Mouse (Mus musculus): ENCODE data around the gene Agpat2. TPM values are rescaled to one million over a fixed set of nuclear protein-coding genes. Genes with fewer than 3 reads are reported as not detected.

The Agpat2 gene
- total and polyA plus RNA-seq, 2 experiments from 2014 or later = 8.2 to 13.9 TPM

- DNase-seq (ENCODE audit: low spot score) (peak; percentile 64), ATAC-seq (peak; percentile 52)
- H3K4me1 ChIP-seq (ENCODE audit: insufficient read depth, low read length) = peaks cover 13% of the 10 kb centered on the region
- 6% methylated on average over 8 of the region's 8 CpGs for WGBS
- no peaks in the 10 kb centered on the region for H3K9me3 ChIP-seq (ENCODE audit: low read length)
- H3K4me3 ChIP-seq (ENCODE audit: low read length) = peak overlapping the region; percentile 80
- TF ChIP-seq CTCF (IDR thresholded peaks at IDR 0.05; ENCODE audit: low read depth) = peak; percentile 68
- H3K27ac ChIP-seq = peak overlapping the region; percentile 32; the same call in 1 of the 2 replicates
- H3K36me3 ChIP-seq (ENCODE audit: insufficient read depth, low read length) = peaks cover 35% of the 10 kb centered on the region
- peak overlapping the region; percentile 67 for H3K4me2 ChIP-seq (ENCODE audit: low read depth, low read length)
- H3K27me3 ChIP-seq (ENCODE audit: insufficient read depth, low read length) = no peaks in the 10 kb centered on the region
- H3K9ac ChIP-seq (replicated peaks; ENCODE audit: low read length) = peak overlapping the region; percentile 93
These were observed 34.9 kb upstream of the Agpat2 start for GRCm38 (mm10) chr2:26639083-26639482.

- Histone ChIP-seq H3K27ac (peak overlapping the region; percentile 32; the same call in 1 of the 2 replicates), H3K36me3 (ENCODE audit: insufficient read depth, low read length) (peaks cover 35% of the 10 kb centered on the region), H3K4me1 (ENCODE audit: insufficient read depth, low read length) (peaks cover 14% of the 10 kb centered on the region), H3K9ac (replicated peaks; ENCODE audit: low read length) (peak overlapping the region; percentile 93; the same call in 1 of the 2 replicates), H3K4me2 (ENCODE audit: low read depth, low read length) (peak overlapping the region; percentile 67), H3K27me3 (ENCODE audit: insufficient read depth, low read length) (no peaks in the 10 kb centered on the region), H3K9me3 (ENCODE audit: low read length) (no peaks in the 10 kb centered on the region), H3K4me3 (ENCODE audit: low read length) (peak overlapping the region; percentile 80)
- ATAC-seq = no peak
- WGBS = 77% methylated on average over 5 of the region's 5 CpGs
- no peak for TF ChIP-seq CTCF (IDR thresholded peaks at IDR 0.05; ENCODE audit: low read depth)
- no peak for DNase-seq (ENCODE audit: low spot score)
These were observed 34.4 kb upstream of the Agpat2 start for GRCm38 (mm10) chr2:26638572-26638971.

- Histone ChIP-seq H3K36me3 (ENCODE audit: insufficient read depth, low read length) (peaks cover 35% of the 10 kb centered on the region), H3K9me3 (ENCODE audit: low read length) (no peaks in the 10 kb centered on the region), H3K9ac (replicated peaks; ENCODE audit: low read length) (peak overlapping the region; percentile 93), H3K4me1 (ENCODE audit: insufficient read depth, low read length) (peaks cover 14% of the 10 kb centered on the region), H3K27me3 (ENCODE audit: insufficient read depth, low read length) (no peaks in the 10 kb centered on the region), H3K27ac (peak overlapping the region; percentile 32; the same call in 1 of the 2 replicates), H3K4me3 (ENCODE audit: low read length) (no peak overlapping the region), H3K4me2 (ENCODE audit: low read depth, low read length) (peak overlapping the region; percentile 67)
- 83% methylated on average over 5 of the region's 5 CpGs for WGBS
- ATAC-seq (no peak), DNase-seq (ENCODE audit: low spot score) (no peak)
- no peak for TF ChIP-seq CTCF (IDR thresholded peaks at IDR 0.05; ENCODE audit: low read depth)
These were observed 33.8 kb upstream of the Agpat2 start for GRCm38 (mm10) chr2:26638039-26638438.

GRCm38 (mm10) chr2:26637316-26637932 is 33.2 kb upstream of the Agpat2 start:
- Histone ChIP-seq H3K27ac (no peak overlapping the region), H3K9ac (replicated peaks; ENCODE audit: low read length) (no peak overlapping the region), H3K4me2 (ENCODE audit: low read depth, low read length) (no peak overlapping the region), H3K27me3 (ENCODE audit: insufficient read depth, low read length) (no peaks in the 10 kb centered on the region), H3K4me1 (ENCODE audit: insufficient read depth, low read length) (peaks cover 14% of the 10 kb centered on the region), H3K36me3 (ENCODE audit: insufficient read depth, low read length) (peaks cover 35% of the 10 kb centered on the region), H3K4me3 (ENCODE audit: low read length) (no peak overlapping the region), H3K9me3 (ENCODE audit: low read length) (no peaks in the 10 kb centered on the region)
- ATAC-seq (no peak), DNase-seq (ENCODE audit: low spot score) (no peak)
- WGBS = 75% methylated on average over 4 of the region's 4 CpGs
- TF ChIP-seq CTCF (IDR thresholded peaks at IDR 0.05; ENCODE audit: low read depth) = no peak

GRCm38 (mm10) chr2:26636325-26636635 is 32.1 kb upstream of the Agpat2 start:
- no peak for DNase-seq (ENCODE audit: low spot score)
- no peak overlapping the region for H3K9ac ChIP-seq (replicated peaks; ENCODE audit: low read length)
- H3K4me2 ChIP-seq (ENCODE audit: low read depth, low read length) = no peak overlapping the region
- H3K36me3 ChIP-seq (ENCODE audit: insufficient read depth, low read length) = peaks cover 35% of the 10 kb centered on the region
- peaks cover 14% of the 10 kb centered on the region for H3K4me1 ChIP-seq (ENCODE audit: insufficient read depth, low read length)
- no peak overlapping the region for H3K4me3 ChIP-seq (ENCODE audit: low read length)
- TF ChIP-seq CTCF (IDR thresholded peaks at IDR 0.05; ENCODE audit: low read depth) = no peak
- no peaks in the 10 kb centered on the region for H3K9me3 ChIP-seq (ENCODE audit: low read length)
- no peaks in the 10 kb centered on the region for H3K27me3 ChIP-seq (ENCODE audit: insufficient read depth, low read length)
- 56% methylated on average over 2 of the region's 2 CpGs for WGBS
- no peak for ATAC-seq
- no peak overlapping the region for H3K27ac ChIP-seq

- H3K4me2 ChIP-seq (ENCODE audit: low read depth, low read length) = no peak overlapping the region
- H3K4me3 ChIP-seq (ENCODE audit: low read length) = no peak overlapping the region
- H3K4me1 ChIP-seq (ENCODE audit: insufficient read depth, low read length) = peaks cover 14% of the 10 kb centered on the region
- DNase-seq (ENCODE audit: low spot score) (no peak), ATAC-seq (no peak)
- H3K27me3 ChIP-seq (ENCODE audit: insufficient read depth, low read length) = no peaks in the 10 kb centered on the region
- H3K9me3 ChIP-seq (ENCODE audit: low read length) = no peaks in the 10 kb centered on the region
- WGBS = 72% methylated on average over 21 of the region's 21 CpGs
- H3K9ac ChIP-seq (replicated peaks; ENCODE audit: low read length) = no peak overlapping the region
- no peak overlapping the region; the same call in 1 of the 2 replicates for H3K27ac ChIP-seq
- no peak for TF ChIP-seq CTCF (IDR thresholded peaks at IDR 0.05; ENCODE audit: low read depth)
- peaks cover 35% of the 10 kb centered on the region for H3K36me3 ChIP-seq (ENCODE audit: insufficient read depth, low read length)
These were observed 31.5 kb upstream of the Agpat2 start for GRCm38 (mm10) chr2:26635489-26636324.

All from hindbrain, postnatal 0 days (tissue).